Mouse (Mus musculus) yolk sac, embryonic 10.5 days (tissue): ENCODE results near the gene Irf2bp2.
"Not testable (repeated sequence)": the region's sequence is repeated elsewhere in the genome, so short reads cannot be mapped to it uniquely, and the experiment has no call there.

Experiments used
- DNase-seq: peaks from one replicate; pipeline ENCODE4 v3.0.0-alpha.2; 2017; ENCODE audit warnings: low spot score

Gene Irf2bp2

GRCm38 (mm10) chr8:126602641-126603040, 8.9 kb upstream of the Irf2bp2 start:
- DNase-seq: no peak

- no peak for DNase-seq
Observed at GRCm38 (mm10) chr8:126601325-126601724, 7.5 kb upstream of the Irf2bp2 start.

- DNase-seq: no peak
Observed at GRCm38 (mm10) chr8:126600816-126601243, 7.0 kb upstream of the Irf2bp2 start.

GRCm38 (mm10) chr8:126600388-126600787, 6.6 kb upstream of the Irf2bp2 start:
- not testable (repeated sequence) for DNase-seq

GRCm38 (mm10) chr8:126599297-126599696, 5.5 kb upstream of the Irf2bp2 start:
- no peak for DNase-seq

GRCm38 (mm10) chr8:126598218-126598617, 4.4 kb upstream of the Irf2bp2 start:
- no peak for DNase-seq

GRCm38 (mm10) chr8:126596721-126597120, 2.9 kb upstream of the Irf2bp2 start:
- DNase-seq: no peak

GRCm38 (mm10) chr8:126596097-126596634, 2.4 kb upstream of the Irf2bp2 start:
- peak; percentile 90 for DNase-seq

- peak; percentile 46 for DNase-seq
Observed at GRCm38 (mm10) chr8:126595204-126596061, 1.6 kb upstream of the Irf2bp2 start.

GRCm38 (mm10) chr8:126594481-126595000, 755 bp upstream of the Irf2bp2 start:
- peak; percentile 97 for DNase-seq

- DNase-seq: peak; percentile 64
Observed at GRCm38 (mm10) chr8:126592771-126593571, 815 bp downstream of the Irf2bp2 start.

- DNase-seq: no peak
Observed at GRCm38 (mm10) chr8:126592381-126592770, 1.4 kb downstream of the Irf2bp2 start.

GRCm38 (mm10) chr8:126591821-126592268, 1.9 kb downstream of the Irf2bp2 start:
- peak; percentile 84 for DNase-seq

GRCm38 (mm10) chr8:126591141-126591820, 2.5 kb downstream of the Irf2bp2 start:
- DNase-seq: peak; percentile 50

- DNase-seq: no peak
Observed at GRCm38 (mm10) chr8:126590599-126590998, 3.2 kb downstream of the Irf2bp2 start.

GRCm38 (mm10) chr8:126590024-126590529, 3.7 kb downstream of the Irf2bp2 start:
- DNase-seq: peak; percentile 79

GRCm38 (mm10) chr8:126589507-126590023, 4.2 kb downstream of the Irf2bp2 start:
- no peak for DNase-seq

- peak; percentile 56 for DNase-seq
Observed at GRCm38 (mm10) chr8:126588636-126589506, 4.9 kb downstream of the Irf2bp2 start.

- peak; percentile 77 for DNase-seq
Observed at GRCm38 (mm10) chr8:126587836-126588503, 5.8 kb downstream of the Irf2bp2 start.
